Mouse (Mus musculus) lung, postnatal 0 days (tissue): ENCODE data around the gene Eaf1. TPM values are rescaled to one million over a fixed set of nuclear protein-coding genes. Genes with fewer than 3 reads are reported as not detected.

Source experiments
- ATAC-seq: fragments of 200-750 bp; cut with Nextera tagmentation; 2 replicates; pipeline ENCODE4 v1.8.0; 2017; ENCODE audit warnings: moderate library complexity
- DNase-seq: peaks from one replicate; pipeline ENCODE4 v3.0.0-alpha.2; 2016; ENCODE audit warnings: low spot score
- H3K27ac ChIP-seq: fragments of 300-500 bp; sonication (generic); 2 replicates; pipeline ENCODE4 v1.5.1; 2014; ENCODE audit warnings: antibody characterized with exemption, mild to moderate bottlenecking, low read length, mixed read lengths
- H3K27me3 ChIP-seq: fragments of 300-500 bp; sonication (generic); replicated peaks from 2 replicates; pipeline ENCODE4 v1.6.1; 2014; ENCODE audit warnings: low read length, mixed read lengths; ENCODE audit not compliant: insufficient read depth
- H3K36me3 ChIP-seq: fragments of 300-500 bp; sonication (generic); 2 replicates; pipeline ENCODE4 v1.6.1; 2014; ENCODE audit warnings: low read length, mixed read lengths; ENCODE audit not compliant: insufficient read depth
- H3K4me1 ChIP-seq: fragments of 300-500 bp; sonication (generic); 2 replicates; pipeline ENCODE4 v1.6.1; 2014; ENCODE audit warnings: antibody characterized with exemption, low read depth, low read length, mixed read lengths; ENCODE audit not compliant: insufficient read depth
- H3K4me2 ChIP-seq: fragments of 300-500 bp; sonication (generic); replicated peaks from 2 replicates; pipeline ENCODE4 v1.6.1; 2014; ENCODE audit warnings: low read depth, mild to moderate bottlenecking, low read length, moderate library complexity, mixed read lengths
- H3K4me3 ChIP-seq: fragments of 300-500 bp; sonication (generic); 2 replicates; pipeline ENCODE4 v1.5.1; 2014; ENCODE audit warnings: low read depth, low read length
- H3K9ac ChIP-seq: fragments of 300-500 bp; sonication (generic); replicated peaks from 2 replicates; pipeline ENCODE4 v1.6.1; 2014; ENCODE audit warnings: low read depth, mild to moderate bottlenecking
- H3K9me3 ChIP-seq: fragments of 300-500 bp; sonication (generic); 2 replicates; pipeline ENCODE4 v1.6.1; 2016; ENCODE audit warnings: low read length, mixed read lengths
- CTCF ChIP-seq: IDR thresholded peaks from 2 replicates; pipeline ENCODE4 v1.5.1; 2016; ENCODE audit warnings: antibody characterized with exemption, mild to moderate bottlenecking
- EP300 ChIP-seq: IDR thresholded peaks from 2 replicates; pipeline ENCODE4 v1.6.1; 2016; ENCODE audit warnings: antibody characterized with exemption, mild to moderate bottlenecking, control low read depth
- WGBS: fragments of 180-500 bp; shearing (Covaris S2); extraction: QIAGEN DNeasy Blood & Tissue Kit; methylation state at CpG from one replicate; pipeline ENCODE4 v1.1.7; 2014; 5-methylcytosine and 5-hydroxymethylcytosine counted together
- polyA plus RNA-seq: library from polyadenylated mRNA; unstranded; fragments of >200 nt; fragmentation: Nextera tagmentation; extraction: Ambion mirVana; gene quantifications from 2 replicates; pipeline ENCODE4 v1.2.1, GENCODE M21; 2015

Gene Eaf1
- polyA plus RNA-seq, 1 experiment from 2014 or later: 10.0 TPM

DNA sequence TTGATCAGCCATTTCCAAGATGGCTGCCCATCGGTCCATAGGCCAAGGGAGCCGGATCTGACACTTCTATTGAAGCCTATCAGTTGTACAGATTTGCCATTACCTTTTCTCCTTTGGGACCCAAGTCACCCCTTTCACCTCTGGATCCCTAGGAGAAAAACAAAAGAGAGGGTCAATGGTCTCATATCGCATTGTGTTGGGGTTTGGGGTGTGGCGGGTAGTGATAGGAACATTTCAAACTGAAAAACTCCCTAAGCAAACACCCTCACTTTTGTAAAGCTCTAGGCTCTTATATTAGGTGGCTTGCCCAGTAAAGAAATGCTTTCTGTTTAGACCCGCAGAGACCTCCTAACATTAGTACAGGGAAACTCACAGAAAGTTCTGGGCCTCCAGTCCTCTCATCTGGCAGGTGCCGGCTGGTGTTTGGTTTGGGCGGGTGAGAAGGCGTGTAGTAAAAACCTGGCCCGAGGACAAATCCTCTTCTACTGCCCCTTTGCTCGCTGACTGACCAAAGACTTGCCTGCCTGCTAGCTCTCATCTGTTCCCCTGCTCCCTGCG lies 49.8 kb downstream of the Eaf1 start:
- H3K4me2 ChIP-seq: no peak overlapping the region
- no peaks in the 10 kb centered on the region for H3K9me3 ChIP-seq
- no peak overlapping the region for H3K9ac ChIP-seq
- H3K36me3 ChIP-seq: no peaks in the 10 kb centered on the region
- DNase-seq: no peak
- H3K27ac ChIP-seq: no peak overlapping the region
- no peak for ATAC-seq
- WGBS: 64% methylated on average over 11 of the region's 11 CpGs
- TF ChIP-seq EP300 (no peak), CTCF (no peak)
- H3K4me3 ChIP-seq: no peak overlapping the region
- peaks cover 5% of the 10 kb centered on the region; the same call in 1 of the 2 replicates for H3K4me1 ChIP-seq
- H3K27me3 ChIP-seq: no peaks in the 10 kb centered on the region

DNA sequence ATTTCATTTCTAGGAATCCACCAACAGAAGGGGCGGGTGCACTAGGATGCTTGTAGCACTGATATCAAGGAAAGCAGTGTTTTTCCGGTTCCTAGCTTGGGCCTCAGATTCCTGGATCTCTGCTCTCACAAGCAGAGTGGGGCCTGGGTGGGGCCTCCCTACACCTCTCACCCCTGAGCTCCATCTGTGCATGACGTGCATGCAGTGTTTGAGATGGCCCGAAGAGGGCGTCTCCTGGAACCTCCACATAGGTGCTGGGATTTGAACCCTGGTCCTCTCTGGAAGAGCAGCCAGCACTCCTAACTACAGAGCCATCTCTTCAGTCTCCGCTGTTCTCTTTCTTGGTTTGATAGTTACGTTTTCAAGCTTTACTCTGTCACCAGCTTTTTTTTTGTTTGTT lies 60.8 kb downstream of the Eaf1 start:
- Histone ChIP-seq H3K27me3 (no peaks in the 10 kb centered on the region), H3K36me3 (no peaks in the 10 kb centered on the region), H3K9me3 (no peaks in the 10 kb centered on the region), H3K4me1 (no peaks in the 10 kb centered on the region), H3K27ac (no peak overlapping the region), H3K4me2 (no peak overlapping the region), H3K9ac (no peak overlapping the region), H3K4me3 (no peak overlapping the region)
- ATAC-seq (no peak), DNase-seq (no peak)
- WGBS: 86% methylated on average over 7 of the region's 7 CpGs
- TF ChIP-seq EP300 (no peak), CTCF (no peak)

DNA sequence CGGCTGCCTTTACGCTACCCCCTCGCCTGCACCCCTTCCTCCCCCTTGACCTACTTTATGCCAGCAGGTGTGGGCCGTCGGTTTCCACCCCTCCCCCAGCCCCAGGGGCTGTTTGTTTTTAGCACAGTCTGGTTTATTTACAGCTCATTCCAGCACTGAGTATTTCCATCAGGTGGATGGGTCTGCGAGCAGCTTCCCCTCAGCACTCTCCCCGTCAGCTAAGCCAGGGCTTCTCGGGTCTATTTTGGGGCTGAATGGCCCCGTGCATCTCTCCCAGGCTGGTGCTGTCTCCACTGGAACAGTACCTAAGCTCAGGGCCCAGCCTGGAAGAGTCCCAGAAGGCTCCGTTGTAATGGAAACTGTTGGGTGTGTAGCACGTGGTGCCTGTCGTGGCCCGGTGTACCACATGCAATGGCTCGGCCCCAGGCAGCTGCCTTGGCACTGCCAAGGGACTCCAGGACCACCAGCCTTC lies 61.8 kb downstream of the Eaf1 start:
- Histone ChIP-seq H3K9me3 (no peaks in the 10 kb centered on the region), H3K4me2 (no peak overlapping the region), H3K36me3 (no peaks in the 10 kb centered on the region), H3K27ac (no peak overlapping the region), H3K4me3 (no peak overlapping the region), H3K9ac (no peak overlapping the region), H3K4me1 (no peaks in the 10 kb centered on the region), H3K27me3 (no peaks in the 10 kb centered on the region)
- TF ChIP-seq CTCF (no peak), EP300 (no peak)
- peak; percentile 34; the same call in 1 of the 2 replicates for ATAC-seq
- peak; percentile 36 for DNase-seq
- WGBS: 45% methylated on average over 14 of the region's 14 CpGs

DNA sequence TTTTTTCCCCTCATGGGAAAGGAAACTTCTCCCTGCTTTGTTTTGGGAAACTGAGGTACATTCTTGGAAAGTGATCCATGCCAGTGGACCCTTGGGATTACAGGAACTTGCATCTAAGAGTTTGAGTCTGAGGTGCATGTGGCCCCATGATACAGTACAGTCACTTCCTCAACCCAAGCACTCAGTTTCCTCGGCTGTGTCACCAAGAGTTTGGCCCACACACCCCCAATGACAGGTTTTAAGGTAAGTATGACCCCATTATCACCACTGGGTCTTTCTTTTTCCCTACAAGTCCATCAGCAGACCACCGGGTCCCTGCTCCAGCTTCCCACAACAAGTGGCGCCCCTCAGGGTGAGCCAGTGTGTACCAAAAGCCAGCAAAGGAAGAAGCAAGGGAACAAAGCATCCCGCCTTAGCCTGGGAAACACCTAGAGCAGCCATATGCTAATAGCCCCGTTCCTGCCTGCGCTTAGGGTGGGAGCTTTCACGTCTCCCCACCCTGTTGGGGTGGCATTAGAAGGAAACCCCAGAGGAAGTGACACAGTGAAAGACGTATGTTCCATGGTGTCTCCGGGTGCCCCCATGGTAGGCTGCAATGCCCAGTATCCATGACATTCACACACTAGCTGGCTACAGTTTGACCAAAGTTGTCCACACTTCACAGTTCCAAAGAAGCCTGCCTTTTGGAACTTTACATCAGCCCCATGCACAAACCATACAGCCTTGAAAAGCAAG lies 62.5 kb downstream of the Eaf1 start:
- no peaks in the 10 kb centered on the region for H3K36me3 ChIP-seq
- no peak overlapping the region for H3K4me2 ChIP-seq
- no peaks in the 10 kb centered on the region for H3K27me3 ChIP-seq
- ATAC-seq (no peak), DNase-seq (no peak)
- no peaks in the 10 kb centered on the region for H3K9me3 ChIP-seq
- H3K4me3 ChIP-seq: no peak overlapping the region
- 80% methylated on average over 9 of the region's 9 CpGs for WGBS
- no peak for TF ChIP-seq EP300
- TF ChIP-seq CTCF: no peak
- H3K27ac ChIP-seq: no peak overlapping the region
- H3K9ac ChIP-seq: no peak overlapping the region
- H3K4me1 ChIP-seq: no peaks in the 10 kb centered on the region

DNA sequence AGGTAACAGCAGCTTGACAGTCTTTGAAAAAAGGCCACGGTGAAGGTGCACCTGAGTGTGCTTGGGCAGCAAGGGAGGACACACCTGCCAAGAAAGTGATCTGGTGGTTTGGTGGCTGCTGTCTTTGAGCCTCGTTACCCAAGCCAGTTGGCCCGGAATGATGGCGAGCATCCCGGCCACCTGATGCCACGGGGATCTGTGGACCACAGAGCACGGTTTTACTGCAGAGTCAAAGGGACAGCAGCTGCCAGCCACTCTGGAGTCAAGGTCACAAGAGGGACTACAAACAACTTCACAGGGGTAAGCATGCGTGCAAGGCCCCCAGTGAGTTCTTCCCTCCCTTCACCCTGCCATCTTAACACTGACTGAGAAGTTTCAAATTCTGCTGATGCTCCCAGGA lies 63.1 kb downstream of the Eaf1 start:
- ATAC-seq (no peak), DNase-seq (no peak)
- H3K9ac ChIP-seq: no peak overlapping the region
- no peak overlapping the region for H3K4me3 ChIP-seq
- H3K4me2 ChIP-seq: no peak overlapping the region
- WGBS: 86% methylated on average over 8 of the region's 8 CpGs
- TF ChIP-seq CTCF: no peak
- H3K27me3 ChIP-seq: no peaks in the 10 kb centered on the region
- H3K9me3 ChIP-seq: no peaks in the 10 kb centered on the region
- H3K27ac ChIP-seq: no peak overlapping the region
- no peaks in the 10 kb centered on the region for H3K36me3 ChIP-seq
- H3K4me1 ChIP-seq: no peaks in the 10 kb centered on the region

DNA sequence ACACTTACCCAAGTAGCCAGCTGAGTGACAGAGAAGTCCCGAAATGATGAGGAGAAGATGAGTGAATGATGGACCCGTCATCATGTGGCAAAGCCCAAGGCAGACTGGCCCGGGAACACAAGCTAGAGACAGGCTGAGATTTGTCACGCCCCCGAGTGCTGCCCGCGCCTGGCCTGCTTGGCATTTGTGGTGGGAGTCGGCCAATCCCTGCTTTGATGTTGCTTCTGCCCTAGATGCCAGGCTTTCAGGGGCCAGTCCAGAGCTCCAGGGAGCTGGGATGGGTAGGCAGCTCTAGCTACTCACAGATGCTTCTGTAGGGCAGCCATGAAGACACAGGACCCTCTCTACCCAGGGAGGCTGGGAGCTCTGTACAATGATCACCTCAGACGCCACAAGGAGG lies 63.6 kb downstream of the Eaf1 start:
- H3K4me2 ChIP-seq: no peak overlapping the region
- no peak for TF ChIP-seq EP300
- TF ChIP-seq CTCF: no peak
- no peaks in the 10 kb centered on the region for H3K4me1 ChIP-seq
- no peaks in the 10 kb centered on the region for H3K27me3 ChIP-seq
- H3K4me3 ChIP-seq: no peak overlapping the region
- WGBS: 68% methylated on average over 9 of the region's 9 CpGs
- no peak overlapping the region for H3K27ac ChIP-seq
- no peaks in the 10 kb centered on the region for H3K36me3 ChIP-seq
- no peak overlapping the region for H3K9ac ChIP-seq
- no peak for DNase-seq
- no peaks in the 10 kb centered on the region for H3K9me3 ChIP-seq
- no peak for ATAC-seq
